Mouse (Mus musculus) CH12.LX (cell line): Measurements from ENCODE around the gene Spc24. TPM values are rescaled to one million over a fixed set of nuclear protein-coding genes. Genes with fewer than 3 reads are reported as not detected.

Experiments
- DNase-seq: peaks from one replicate; pipeline ENCODE4 v3.0.0-alpha.2; 2013; ENCODE audit errors: extremely low read depth
- H3K27ac ChIP-seq: 2 replicates; pipeline ENCODE4 v1.5.1; 2012; ENCODE audit warnings: low read depth, mild to moderate bottlenecking, control low read depth, moderate library complexity; ENCODE audit not compliant: insufficient read depth
- H3K27me3 ChIP-seq: replicated peaks from 2 replicates; pipeline ENCODE3; 2012; ENCODE audit warnings: inconsistent platforms
- H3K36me3 ChIP-seq, 2 experiments: replicated peaks in 1 of 2; 2 replicates each; pipeline versions ENCODE3 to v1.6.1; 2012; ENCODE audit warnings: inconsistent platforms in 1 of 2, low read length in 1 of 2, mild to moderate bottlenecking in 1 of 2, mixed read lengths in 1 of 2, moderate library complexity in 1 of 2; ENCODE audit not compliant: control insufficient read depth in 1 of 2, insufficient read depth in 1 of 2
- H3K4me1 ChIP-seq, 2 experiments: 2 replicates each; pipeline ENCODE4 v1.6.1; 2012; ENCODE audit warnings: inconsistent platforms in 1 of 2, moderate library complexity in 1 of 2; ENCODE audit not compliant: insufficient read depth in 2 of 2, control insufficient read depth in 1 of 2
- H3K4me2 ChIP-seq: 2 replicates; pipeline ENCODE4 v1.6.1; 2012; ENCODE audit warnings: low read depth, mild to moderate bottlenecking, control low read depth; ENCODE audit not compliant: poor library complexity, insufficient read depth, severe bottlenecking
- H3K4me3 ChIP-seq, 3 experiments: fragments of 150-350 bp in 1 of 3; sonication (generic) in 1 of 3; replicated peaks in 1 of 3; 2 replicates each; pipeline versions ENCODE3 to v1.5.1; 2011 to 2012; ENCODE audit warnings: low read depth in 2 of 3, low read length in 2 of 3, mild to moderate bottlenecking in 2 of 3, moderate library complexity in 2 of 3, control low read depth in 1 of 3, improper control_type of control experiment in 1 of 3, inconsistent platforms in 1 of 3, mixed read lengths in 1 of 3; ENCODE audit not compliant: poor library complexity in 1 of 3
- H3K79me2 ChIP-seq: replicated peaks from 2 replicates; pipeline ENCODE4 v1.6.1; 2012; ENCODE audit warnings: mild to moderate bottlenecking, moderate library complexity; ENCODE audit not compliant: control insufficient read depth, poor library complexity, insufficient read depth, severe bottlenecking; ENCODE audit errors: extremely low read depth
- H3K9ac ChIP-seq: 2 replicates; pipeline ENCODE4 v1.6.1; 2012; ENCODE audit warnings: low read depth, mild to moderate bottlenecking, control low read depth, moderate library complexity; ENCODE audit not compliant: insufficient read depth
- H3K9me3 ChIP-seq: replicated peaks from 2 replicates; pipeline ENCODE3; 2012; ENCODE audit warnings: low read length, inconsistent platforms, mixed read lengths
- ETS1 ChIP-seq: conservative IDR thresholded peaks from 2 replicates; pipeline ENCODE4 v1.6.1; 2012; ENCODE audit warnings: low read depth, mild to moderate bottlenecking, inconsistent platforms, low read length, improper control_type of control experiment, moderate library complexity
- GABPA ChIP-seq: IDR thresholded peaks from 2 replicates; pipeline ENCODE4 v1.6.1; 2012; ENCODE audit warnings: low read depth, low read length, improper control_type of control experiment, inconsistent platforms; ENCODE audit not compliant: insufficient replicate concordance
- HCFC1 ChIP-seq: IDR thresholded peaks from 2 replicates; pipeline ENCODE4 v1.6.1; 2012; ENCODE audit warnings: low read depth, mild to moderate bottlenecking, inconsistent platforms, low read length, improper control_type of control experiment
- NRF1 ChIP-seq: IDR thresholded peaks from 2 replicates; pipeline ENCODE4 v1.6.1; 2014; ENCODE audit warnings: low read depth, mild to moderate bottlenecking, inconsistent platforms, low read length, improper control_type of control experiment, moderate library complexity
- POLR2AphosphoS2 ChIP-seq: IDR thresholded peaks from 2 replicates; pipeline ENCODE4 v1.6.1; 2011; ENCODE audit warnings: low read depth, low read length, improper control_type of control experiment
- SIN3A ChIP-seq: IDR thresholded peaks from 2 replicates; pipeline ENCODE4 v1.6.1; 2012; ENCODE audit warnings: low read length, improper control_type of control experiment, inconsistent platforms
- USF1 ChIP-seq: IDR thresholded peaks from 2 replicates; pipeline ENCODE4 v1.6.1; 2014; ENCODE audit warnings: low read depth, mild to moderate bottlenecking, inconsistent platforms, low read length, improper control_type of control experiment
- ZKSCAN1 ChIP-seq: IDR thresholded peaks from 2 replicates; pipeline ENCODE4 v1.6.1; 2012; ENCODE audit warnings: low read depth, inconsistent platforms, low read length, improper control_type of control experiment, borderline replicate concordance
- ZMIZ1 ChIP-seq: IDR thresholded peaks from 2 replicates; pipeline ENCODE4 v1.6.1; 2012; ENCODE audit warnings: low read depth, mild to moderate bottlenecking, inconsistent platforms, low read length, improper control_type of control experiment
- dilution Hi-C: fragments of 300-500 bp; cut with MboI; formaldehyde crosslinking; loops from 2 replicates; pipeline ENCODE4 v1.14.3; 2020; ENCODE audit warnings: low sequenced_read_pairs; ENCODE audit not compliant: extremely low pct_unique_long_range_greater_than_20kb, extremely low pct_ligation_motif_present
- in situ Hi-C: fragments of 300-500 bp; cut with MboI; formaldehyde crosslinking; loops from 3 replicates; pipeline ENCODE4 v1.14.3; 2019; ENCODE audit warnings: low sequenced_read_pairs, low pct_ligation_motif_present, low pct_unique_long_range_greater_than_20kb, mixed read lengths
- polyA plus RNA-seq: library from polyadenylated mRNA; unstranded; fragments of >175 nt; gene quantifications from 2 replicates; pipeline ENCODE4 v1.2.1, GENCODE M21; 2012; ENCODE audit warnings: low read depth; ENCODE audit not compliant: insufficient read length
- total RNA-seq, 2 experiments: library from RNA; depleted of rRNA; stranded (reverse); fragments of 300-350 nt in 1 of 2; fragments of >200 nt in 1 of 2; gene quantifications; 2 replicates each; pipeline ENCODE4 v1.2.3; 2012 to 2014

Gene Spc24
- total and polyA plus RNA-seq, 3 experiments: 74.3 to 83.2 (median 82.7) TPM

GRCm38 (mm10) chr9:21796919-21797318, 36.8 kb upstream of the Spc24 start:
- in situ Hi-C loops: no loop called here
- H3K27me3 ChIP-seq: peaks cover 28% of the 10 kb centered on the region
- H3K79me2 ChIP-seq: no peaks in the 10 kb centered on the region
- H3K36me3 ChIP-seq: peaks cover 0 to 5% of the 10 kb centered on the region in 2 experiments
- peaks cover 0 to 15% of the 10 kb centered on the region in 2 experiments; a peak in 2 of 4 replicates for H3K4me1 ChIP-seq
- H3K9ac ChIP-seq: no peak overlapping the region
- no peaks in the 10 kb centered on the region for H3K9me3 ChIP-seq
- dilution Hi-C loops: no loop called here
- no peak for DNase-seq
- no peak overlapping the region for H3K4me3 ChIP-seq
- TF ChIP-seq NRF1: no peak
- TF ChIP-seq GABPA: no peak
- TF ChIP-seq POLR2AphosphoS2: no peak
- no peak for TF ChIP-seq USF1
- H3K4me2 ChIP-seq: no peak overlapping the region
- H3K27ac ChIP-seq: no peak overlapping the region

- H3K4me2 ChIP-seq: no peak overlapping the region
- TF ChIP-seq ETS1 (no peak), HCFC1 (no peak)
- in situ Hi-C loops (no loop called here), dilution Hi-C loops (no loop called here)
- no peak overlapping the region for H3K27ac ChIP-seq
- H3K4me3 ChIP-seq: no peak overlapping the region
- H3K9ac ChIP-seq: no peak overlapping the region
- H3K9me3 ChIP-seq: no peaks in the 10 kb centered on the region
- H3K36me3 ChIP-seq: peaks cover 0 to 3% of the 10 kb centered on the region in 2 experiments
- DNase-seq: no peak
- no peaks in the 10 kb centered on the region for H3K79me2 ChIP-seq
- H3K4me1 ChIP-seq: peaks cover 0 to 15% of the 10 kb centered on the region in 2 experiments; a peak in 2 of 4 replicates
- peaks cover 28% of the 10 kb centered on the region for H3K27me3 ChIP-seq
Observed at GRCm38 (mm10) chr9:21796259-21796658, 36.2 kb upstream of the Spc24 start.

- no peak overlapping the region for H3K4me2 ChIP-seq
Observed at GRCm38 (mm10) chr9:21795579-21795978, 35.5 kb upstream of the Spc24 start.

More at GRCm38 (mm10) chr9:21795579-21795978, 35.5 kb upstream of the Spc24 start:
- Histone ChIP-seq H3K27ac (no peak overlapping the region), H3K27me3 (peaks cover 28% of the 10 kb centered on the region), H3K79me2 (no peaks in the 10 kb centered on the region), H3K9me3 (no peaks in the 10 kb centered on the region), H3K36me3 (peaks cover 0 to 3% of the 10 kb centered on the region in 2 experiments), H3K4me1 (peaks cover 0 to 15% of the 10 kb centered on the region in 2 experiments; a peak in 2 of 4 replicates), H3K4me3 (no peak overlapping the region), H3K9ac (no peak overlapping the region)
- TF ChIP-seq ZMIZ1 (no peak), ZKSCAN1 (no peak), SIN3A (no peak)
- in situ Hi-C loops: no loop called here
- dilution Hi-C loops: no loop called here
- DNase-seq: no peak
